Mouse (Mus musculus) MEL (cell line): ENCODE data around the gene Acoxl. TPM values are rescaled to one million over a fixed set of nuclear protein-coding genes. Genes with fewer than 3 reads are reported as not detected.

Experiments used
- DNase-seq: peaks from one replicate; pipeline ENCODE4 v3.0.0; 2011; ENCODE audit warnings: low read depth, low spot score
- H3K27ac ChIP-seq: 2 replicates; pipeline ENCODE4 v1.5.1; 2012; ENCODE audit warnings: low read depth, mild to moderate bottlenecking, control low read depth, low read length, moderate library complexity; ENCODE audit not compliant: control insufficient read depth
- H3K27me3 ChIP-seq, 2 experiments: fragments of 150-350 bp in 1 of 2; sonication (generic) in 1 of 2; 2 replicates each; pipeline ENCODE4 v1.6.1; 2012; ENCODE audit warnings: low read length in 2 of 2, mild to moderate bottlenecking in 2 of 2, improper control_type of control experiment in 1 of 2, moderate library complexity in 1 of 2; ENCODE audit not compliant: insufficient read depth in 2 of 2, control insufficient read depth in 1 of 2
- H3K36me3 ChIP-seq, 2 experiments: 2 replicates each; pipeline ENCODE4 v1.6.1; 2012 to 2014; ENCODE audit warnings: low read length in 2 of 2, improper control_type of control experiment in 1 of 2, inconsistent platforms in 1 of 2, mild to moderate bottlenecking in 1 of 2; ENCODE audit not compliant: insufficient read depth in 2 of 2, control insufficient read depth in 1 of 2
- H3K4me1 ChIP-seq, 2 experiments: fragments of 150-350 bp in 1 of 2; sonication (generic) in 1 of 2; 2 replicates each; pipeline ENCODE4 v1.6.1; 2012; ENCODE audit warnings: low read length in 2 of 2, improper control_type of control experiment in 1 of 2, mild to moderate bottlenecking in 1 of 2; ENCODE audit not compliant: insufficient read depth in 2 of 2, control insufficient read depth in 1 of 2
- H3K4me3 ChIP-seq, 2 experiments: fragments of 150-350 bp in 1 of 2; sonication (generic) in 1 of 2; 2 replicates each; pipeline ENCODE4 v1.5.1; 2012; ENCODE audit warnings: low read depth in 2 of 2, low read length in 2 of 2, mild to moderate bottlenecking in 2 of 2, moderate library complexity in 2 of 2, control low read depth in 1 of 2, improper control_type of control experiment in 1 of 2; ENCODE audit not compliant: control insufficient read depth in 1 of 2, insufficient read depth in 1 of 2
- H3K79me2 ChIP-seq: 2 replicates; pipeline ENCODE4 v1.6.1; 2012; ENCODE audit warnings: mild to moderate bottlenecking, low read length, moderate library complexity; ENCODE audit not compliant: control insufficient read depth, poor library complexity, insufficient read depth
- H3K9ac ChIP-seq: 2 replicates; pipeline ENCODE4 v1.6.1; 2012; ENCODE audit warnings: low read depth, mild to moderate bottlenecking, control low read depth, low read length, moderate library complexity; ENCODE audit not compliant: control insufficient read depth, poor library complexity, severe bottlenecking
- H3K9me3 ChIP-seq: fragments of 150-350 bp; sonication (generic); replicated peaks from 2 replicates; pipeline ENCODE4 v1.6.1; 2012; ENCODE audit warnings: mild to moderate bottlenecking, low read length, improper control_type of control experiment, moderate library complexity; ENCODE audit not compliant: insufficient read depth
- BHLHE40 ChIP-seq: IDR thresholded peaks from 2 replicates; pipeline ENCODE4 v1.6.1; 2012; ENCODE audit warnings: low read depth, mild to moderate bottlenecking, inconsistent platforms, low read length, improper control_type of control experiment, borderline replicate concordance
- CHD2 ChIP-seq: IDR thresholded peaks from 2 replicates; pipeline ENCODE4 v1.6.1; 2011; ENCODE audit warnings: low read length, improper control_type of control experiment
- CTCF ChIP-seq, 3 experiments: IDR thresholded peaks in 2 of 3; conservative IDR thresholded peaks in 1 of 3; 2 replicates each; pipeline ENCODE4 v1.5.1; 2011 to 2012; ENCODE audit warnings: low read length in 3 of 3, low read depth in 2 of 3, mild to moderate bottlenecking in 2 of 3, improper control_type of control experiment in 1 of 3, inconsistent platforms in 1 of 3, mixed read lengths in 1 of 3, moderate library complexity in 1 of 3; ENCODE audit not compliant: control insufficient read depth in 1 of 3, insufficient read depth in 1 of 3, poor library complexity in 1 of 3, severe bottlenecking in 1 of 3
- E2F4 ChIP-seq: IDR thresholded peaks from 2 replicates; pipeline ENCODE4 v1.6.1; 2011; ENCODE audit warnings: low read depth, low read length, improper control_type of control experiment, borderline replicate concordance
- ELF1 ChIP-seq: IDR thresholded peaks from 2 replicates; pipeline ENCODE4 v1.6.1; 2014; ENCODE audit warnings: low read depth, mild to moderate bottlenecking, inconsistent platforms, low read length, improper control_type of control experiment, moderate library complexity
- EP300 ChIP-seq, 2 experiments: IDR thresholded peaks; 2 replicates each; pipeline ENCODE4 v1.6.1; 2011; ENCODE audit warnings: improper control_type of control experiment in 2 of 2, low read length in 2 of 2, low read depth in 1 of 2, mild to moderate bottlenecking in 1 of 2
- GABPA ChIP-seq: IDR thresholded peaks from 2 replicates; pipeline ENCODE4 v1.6.1; 2012; ENCODE audit warnings: low read depth, mild to moderate bottlenecking, inconsistent platforms, low read length, improper control_type of control experiment, moderate library complexity
- GATA1 ChIP-seq: IDR thresholded peaks from 2 replicates; pipeline ENCODE4 v1.6.1; 2011; ENCODE audit warnings: low read depth, low read length, improper control_type of control experiment
- KAT2A ChIP-seq: conservative IDR thresholded peaks from 2 replicates; pipeline ENCODE4 v1.6.1; 2012; ENCODE audit warnings: low read depth, low read length, improper control_type of control experiment, inconsistent platforms
- MAFK ChIP-seq: IDR thresholded peaks from 2 replicates; pipeline ENCODE4 v1.6.1; 2011; ENCODE audit warnings: low read depth, mild to moderate bottlenecking, low read length, improper control_type of control experiment, borderline replicate concordance
- MAX ChIP-seq: IDR thresholded peaks from 2 replicates; pipeline ENCODE4 v1.6.1; 2011; ENCODE audit warnings: low read length, improper control_type of control experiment
- MEF2A ChIP-seq: IDR thresholded peaks from 2 replicates; pipeline ENCODE4 v1.6.1; 2014; ENCODE audit warnings: low read depth, mild to moderate bottlenecking, inconsistent platforms, low read length, improper control_type of control experiment; ENCODE audit not compliant: poor library complexity, insufficient replicate concordance, severe bottlenecking; ENCODE audit errors: extremely low read depth
- MYB ChIP-seq: IDR thresholded peaks from 2 replicates; pipeline ENCODE4 v1.6.1; 2011; ENCODE audit warnings: mild to moderate bottlenecking, low read depth, low read length, improper control_type of control experiment
- NELFE ChIP-seq: IDR thresholded peaks from 2 replicates; pipeline ENCODE4 v1.6.1; 2011; ENCODE audit warnings: low read depth, low read length, improper control_type of control experiment
- POLR2A ChIP-seq, 2 experiments: IDR thresholded peaks; 2 replicates each; pipeline ENCODE4 v1.6.1; 2011 to 2012; ENCODE audit warnings: low read length in 2 of 2, mild to moderate bottlenecking in 2 of 2, control low read depth in 1 of 2, improper control_type of control experiment in 1 of 2, low read depth in 1 of 2, moderate library complexity in 1 of 2; ENCODE audit not compliant: control insufficient read depth in 1 of 2, insufficient read depth in 1 of 2, poor library complexity in 1 of 2
- SIN3A ChIP-seq: IDR thresholded peaks from 2 replicates; pipeline ENCODE4 v1.6.1; 2012; ENCODE audit warnings: low read length, improper control_type of control experiment, inconsistent platforms
- SMC3 ChIP-seq: IDR thresholded peaks from 2 replicates; pipeline ENCODE4 v1.6.1; 2011; ENCODE audit warnings: low read depth, low read length, improper control_type of control experiment
- TAL1 ChIP-seq: IDR thresholded peaks from 2 replicates; pipeline ENCODE4 v1.6.1; 2012; ENCODE audit warnings: mild to moderate bottlenecking, inconsistent platforms, low read length, moderate library complexity, mixed read lengths
- TBP ChIP-seq: IDR thresholded peaks from 2 replicates; pipeline ENCODE4 v1.8.0; 2011; ENCODE audit warnings: low read depth, low read length, improper control_type of control experiment
- UBTF ChIP-seq: IDR thresholded peaks from 2 replicates; pipeline ENCODE4 v1.6.1; 2012; ENCODE audit warnings: low read depth, mild to moderate bottlenecking, inconsistent platforms, low read length, improper control_type of control experiment, moderate library complexity, borderline replicate concordance; ENCODE audit not compliant: insufficient read depth
- USF1 ChIP-seq: IDR thresholded peaks from 2 replicates; pipeline ENCODE4 v1.6.1; 2014; ENCODE audit warnings: low read depth, mild to moderate bottlenecking, inconsistent platforms, low read length, improper control_type of control experiment, moderate library complexity
- USF2 ChIP-seq, 2 experiments: IDR thresholded peaks; 2 replicates each; pipeline ENCODE4 v1.6.1; 2011 to 2012; ENCODE audit warnings: improper control_type of control experiment in 2 of 2, low read length in 2 of 2, borderline replicate concordance in 1 of 2, inconsistent platforms in 1 of 2, low read depth in 1 of 2, mild to moderate bottlenecking in 1 of 2; ENCODE audit not compliant: insufficient read depth in 1 of 2
- ZC3H11A ChIP-seq: IDR thresholded peaks from 2 replicates; pipeline ENCODE4 v1.6.1; 2012; ENCODE audit warnings: low read depth, mild to moderate bottlenecking, inconsistent platforms, low read length, improper control_type of control experiment
- ZKSCAN1 ChIP-seq: IDR thresholded peaks from 2 replicates; pipeline ENCODE4 v1.6.1; 2012; ENCODE audit warnings: low read depth, mild to moderate bottlenecking, inconsistent platforms, low read length, improper control_type of control experiment, moderate library complexity
- ZMIZ1 ChIP-seq: IDR thresholded peaks from 2 replicates; pipeline ENCODE4 v1.6.1; 2012; ENCODE audit warnings: low read depth, mild to moderate bottlenecking, inconsistent platforms, low read length, improper control_type of control experiment, moderate library complexity
- polyA plus RNA-seq, 2 experiments: library from polyadenylated mRNA; stranded (reverse) in 1 of 2; unstranded in 1 of 2; fragments of >175 nt in 1 of 2; fragments of >200 nt in 1 of 2; gene quantifications; 2 replicates each; pipeline versions ENCODE4 v1.2.1 to v1.2.4; 2012; ENCODE audit warnings: low replicate concordance in 2 of 2, low read depth in 1 of 2; ENCODE audit not compliant: insufficient read length in 2 of 2, insufficient read depth in 1 of 2, missing spikeins in 1 of 2
- total RNA-seq: library from RNA; depleted of rRNA; stranded (reverse); fragments of 300-350 nt; gene quantifications from 2 replicates; pipeline ENCODE4 v1.2.3, GENCODE M21; 2012

Gene Acoxl
- total and polyA plus RNA-seq, 3 experiments, result 0.31 to 0.39 TPM; not detected in 1

DNA sequence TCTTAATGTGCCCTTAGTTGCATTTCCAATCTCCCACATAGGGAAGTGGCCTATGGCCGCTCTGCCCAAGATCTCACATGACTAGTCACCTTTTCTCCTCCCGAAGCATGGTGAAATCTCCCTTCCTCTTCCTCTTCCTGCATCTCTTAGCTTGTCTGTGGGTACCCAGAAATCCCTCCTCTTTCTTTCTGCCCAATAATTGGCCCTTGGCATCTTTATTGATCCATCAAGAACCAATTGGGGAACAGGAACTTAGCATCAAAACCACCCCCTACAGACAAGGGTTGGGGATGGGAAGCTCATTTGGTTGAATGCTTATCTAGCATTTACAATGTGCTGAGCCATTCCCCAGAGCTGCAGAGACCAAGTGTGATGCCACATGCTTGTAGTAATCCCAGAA, 226.9 kb downstream of the Acoxl start:
- DNase-seq, result peak; percentile 78
- H3K79me2 ChIP-seq, result no peaks in the 10 kb centered on the region
- H3K4me3 ChIP-seq, result no peak overlapping the region
- TF ChIP-seq ELF1 (0 out of 2 replicates have a peak, but pooled peaks have one; percentile 16), TBP (peak; percentile 64; the same call in 1 of the 2 replicates), GATA1 (peak; percentile 56), EP300 (IDR thresholded peaks at IDR 0.05; ENCODE audit: low read depth in 1 of 2, low read length in 2 of 2) (peak in 1 of 2 experiments; percentile 22; a peak in 1 of 4 replicates), CHD2 (no peak), MAX (peak; percentile 67), POLR2A (IDR thresholded peaks at IDR 0.05; ENCODE audit: control insufficient read depth in 1 of 2, insufficient read depth in 1 of 2, low read depth in 1 of 2, low read length in 2 of 2, poor library complexity in 1 of 2) (peak in 1 of 2 experiments; percentile 40; a peak in 2 of 4 replicates), SMC3 (no peak)
- H3K36me3 ChIP-seq, result peaks cover 0 to 12% of the 10 kb centered on the region in 2 experiments; a peak in 2 of 4 replicates
- H3K9ac ChIP-seq, result no peak overlapping the region
- H3K9me3 ChIP-seq, result no peaks in the 10 kb centered on the region
- H3K27ac ChIP-seq, result peak overlapping the region; percentile 58; the same call in 1 of the 2 replicates
- no peaks in the 10 kb centered on the region for H3K27me3 ChIP-seq
- H3K4me1 ChIP-seq, result peaks cover 2 to 27% of the 10 kb centered on the region in 2 experiments; a peak in 3 of 4 replicates

GRCm38 (mm10) chr2:128067162-128067561, 228.5 kb downstream of the Acoxl start:
- Histone ChIP-seq H3K27me3 (no peaks in the 10 kb centered on the region), H3K27ac (no peak overlapping the region), H3K36me3 (peaks cover 0 to 5% of the 10 kb centered on the region in 2 experiments; a peak in 2 of 4 replicates), H3K4me1 (peaks cover 0 to 16% of the 10 kb centered on the region in 2 experiments; a peak in 2 of 4 replicates), H3K79me2 (no peaks in the 10 kb centered on the region), H3K9me3 (no peaks in the 10 kb centered on the region), H3K4me3 (no peak overlapping the region), H3K9ac (no peak overlapping the region)
- TF ChIP-seq USF1 (no peak), E2F4 (no peak), MYB (no peak)
- DNase-seq, result no peak

DNA sequence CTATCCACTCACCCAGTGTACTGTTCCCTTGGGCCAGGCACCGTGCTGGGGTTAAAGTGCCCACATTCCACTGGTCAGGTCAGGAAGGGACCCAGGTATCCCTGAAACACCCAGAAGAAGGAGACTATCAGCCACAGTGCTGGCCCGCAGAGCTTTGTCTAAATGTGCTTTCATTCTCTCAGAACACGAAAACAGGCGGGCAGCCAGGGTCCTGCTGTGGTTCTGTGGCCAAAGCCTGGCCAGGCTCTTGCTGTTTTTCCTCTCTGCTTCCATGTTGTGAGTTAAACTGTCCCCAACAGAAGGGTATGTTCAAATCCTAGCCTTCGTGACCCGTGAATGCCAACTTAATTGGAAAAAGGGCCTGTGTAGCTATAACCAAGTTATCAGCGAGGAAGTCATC, 228.9 kb downstream of the Acoxl start:
- no peaks in the 10 kb centered on the region for H3K79me2 ChIP-seq
- H3K4me1 ChIP-seq, result peaks cover 0 to 15% of the 10 kb centered on the region in 2 experiments; a peak in 2 of 4 replicates
- H3K27ac ChIP-seq, result no peak overlapping the region
- no peaks in the 10 kb centered on the region for H3K27me3 ChIP-seq
- DNase-seq, result no peak
- no peaks in the 10 kb centered on the region for H3K9me3 ChIP-seq
- H3K4me3 ChIP-seq, result no peak overlapping the region
- peaks cover 0 to 5% of the 10 kb centered on the region in 2 experiments; a peak in 2 of 4 replicates for H3K36me3 ChIP-seq
- TF ChIP-seq MYB (no peak), ZKSCAN1 (no peak), NELFE (no peak), MEF2A (no peak), UBTF (no peak), SIN3A (no peak), CHD2 (no peak), BHLHE40 (no peak), KAT2A (no peak), MAFK (no peak), GABPA (no peak), ZC3H11A (no peak), CTCF (IDR thresholded peaks at IDR 0.05 in 2 of 3, conservative IDR thresholded peaks at IDR 0.05 in 1 of 3; ENCODE audit: control insufficient read depth in 1 of 3, insufficient read depth in 1 of 3, low read depth in 2 of 3, low read length in 3 of 3, poor library complexity in 1 of 3, severe bottlenecking in 1 of 3) (no peak), USF2 (IDR thresholded peaks at IDR 0.05; ENCODE audit: borderline replicate concordance in 1 of 2, insufficient read depth in 1 of 2, low read depth in 1 of 2, low read length in 2 of 2) (no peak), ELF1 (no peak), TAL1 (no peak), GATA1 (no peak), ZMIZ1 (no peak), SMC3 (no peak)
- H3K9ac ChIP-seq, result no peak overlapping the region
